Mouse (Mus musculus): ENCODE measurements around the gene Arid1a.
"Not testable (repeated sequence)": the region's sequence is repeated elsewhere in the genome, so short reads cannot be mapped to it uniquely, and the experiment has no call there.

Gene Arid1a

DNA sequence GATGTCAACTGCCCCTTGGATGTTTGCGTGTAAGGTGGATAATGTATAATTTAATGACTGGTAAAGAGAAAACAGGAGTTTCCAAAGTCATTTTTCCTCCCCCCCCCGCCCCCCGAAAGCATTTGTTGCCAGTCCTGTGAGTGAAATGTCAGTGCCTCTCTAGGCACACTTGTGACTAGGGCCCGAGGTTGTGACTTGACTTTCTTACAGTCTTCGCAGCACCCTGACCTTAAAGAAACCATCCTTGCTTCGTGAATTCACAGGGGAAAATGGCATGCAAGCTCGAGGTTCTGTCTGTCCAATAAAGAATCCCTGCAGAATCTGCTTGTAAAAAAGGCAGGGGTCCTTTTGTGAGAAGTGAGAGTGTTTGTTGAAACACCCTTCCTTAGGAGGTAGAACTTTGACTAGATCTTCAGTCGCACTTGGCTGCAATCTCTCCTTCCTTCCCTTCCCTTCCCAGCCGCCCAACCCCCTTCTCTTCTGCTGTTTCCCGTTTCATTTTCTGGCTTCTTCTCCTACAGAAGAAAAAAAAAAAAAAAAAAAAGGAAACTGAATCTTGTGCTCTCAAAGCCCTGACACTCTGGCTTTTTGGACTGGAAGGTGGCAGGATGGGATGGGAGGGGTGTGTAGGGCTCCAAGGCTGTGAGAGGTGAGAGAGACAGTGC lies 82.8 kb downstream of the Arid1a start:
- peak; percentile 51 for DNase-seq

DNA sequence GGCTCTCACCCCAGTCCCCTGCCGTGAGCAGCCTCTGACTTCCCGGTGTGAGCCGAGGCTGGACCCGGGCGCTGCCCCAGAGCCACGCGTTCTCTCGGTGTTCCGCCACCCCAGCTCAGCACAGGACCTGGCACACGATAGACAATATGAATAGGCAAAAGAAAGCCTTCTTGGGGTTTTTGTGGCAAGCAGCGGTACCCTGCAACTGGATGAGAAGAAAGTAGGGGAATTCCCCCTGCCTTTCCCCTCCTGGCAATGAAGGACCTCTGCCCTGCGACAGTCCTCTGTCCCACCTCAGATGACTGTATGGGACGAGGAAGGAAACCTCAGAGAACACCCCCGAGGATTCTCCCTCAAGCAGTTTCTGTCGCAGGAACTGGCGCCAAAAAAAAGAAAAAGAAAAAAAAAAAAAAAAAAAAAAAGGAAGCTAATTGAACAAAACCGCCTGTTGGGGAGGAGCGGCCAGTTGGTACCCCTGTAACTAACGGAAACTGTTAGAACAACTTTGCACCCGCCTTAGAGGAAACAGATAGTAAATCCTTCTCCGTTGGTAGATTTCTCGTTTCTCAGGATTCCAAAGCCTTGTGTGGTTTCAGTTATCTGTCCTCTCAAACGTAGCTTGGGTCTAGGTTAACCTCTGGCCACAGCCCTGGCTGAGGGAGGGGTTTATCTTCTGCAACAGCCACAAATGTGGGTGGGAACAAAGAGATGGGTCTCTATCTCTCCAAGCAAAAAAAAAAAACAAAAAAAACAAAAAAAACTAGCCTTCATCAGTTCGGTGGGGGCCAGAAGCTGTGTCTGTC lies 83.5 kb downstream of the Arid1a start:
- no peak for DNase-seq

DNA sequence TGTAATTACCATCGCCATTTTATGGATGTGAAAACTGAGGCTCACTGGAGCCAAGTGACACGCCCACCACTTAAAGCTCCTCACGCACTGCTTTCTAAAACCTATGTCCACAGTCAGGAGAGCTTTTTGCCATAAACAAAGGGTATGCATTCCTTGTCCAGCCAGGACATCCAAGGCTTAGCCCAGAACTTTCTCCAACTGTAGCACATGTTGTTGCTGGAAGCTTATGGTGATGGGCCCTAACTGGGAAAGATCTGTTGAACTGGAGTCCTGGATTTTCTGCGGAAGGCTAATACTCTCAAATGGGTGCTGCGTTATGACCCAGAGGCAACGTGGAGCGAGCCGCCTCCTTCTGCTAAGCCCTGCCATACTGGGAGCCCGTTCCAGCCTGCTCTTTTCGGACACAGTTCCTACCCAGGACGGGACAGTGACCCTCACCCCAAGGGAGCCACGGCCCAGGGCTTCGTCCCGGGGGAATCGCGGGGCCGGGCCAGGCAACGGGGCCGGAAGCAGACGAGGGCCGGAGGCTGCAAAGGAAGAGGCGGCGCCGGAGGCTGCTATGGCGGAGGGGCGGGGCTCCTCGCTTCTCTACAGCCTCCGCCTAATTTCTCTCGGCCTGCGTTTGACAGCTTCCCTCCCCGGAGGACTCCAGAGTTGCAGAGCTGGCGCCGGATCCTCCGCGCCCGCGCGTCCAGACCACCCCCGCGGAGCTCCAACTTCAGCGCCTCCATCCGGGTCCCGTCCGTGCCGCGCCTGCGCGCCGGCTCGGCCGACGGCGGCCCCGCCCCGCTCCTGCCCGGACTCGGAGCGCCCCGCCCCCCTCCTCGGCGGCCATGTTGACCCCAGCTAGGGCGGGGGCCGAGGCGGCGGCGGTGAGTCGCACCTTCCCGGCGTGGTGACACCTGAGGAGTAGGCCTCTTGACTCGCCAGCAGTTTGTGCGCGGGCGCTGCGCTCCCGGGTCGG lies 84.4 kb downstream of the Arid1a start, which contains the start of gene Pigv:
Pigv (minus strand) TSS at position 767 of the 964 bp plus-strand sequence.
- DNase-seq, result peak; percentile 95

DNA sequence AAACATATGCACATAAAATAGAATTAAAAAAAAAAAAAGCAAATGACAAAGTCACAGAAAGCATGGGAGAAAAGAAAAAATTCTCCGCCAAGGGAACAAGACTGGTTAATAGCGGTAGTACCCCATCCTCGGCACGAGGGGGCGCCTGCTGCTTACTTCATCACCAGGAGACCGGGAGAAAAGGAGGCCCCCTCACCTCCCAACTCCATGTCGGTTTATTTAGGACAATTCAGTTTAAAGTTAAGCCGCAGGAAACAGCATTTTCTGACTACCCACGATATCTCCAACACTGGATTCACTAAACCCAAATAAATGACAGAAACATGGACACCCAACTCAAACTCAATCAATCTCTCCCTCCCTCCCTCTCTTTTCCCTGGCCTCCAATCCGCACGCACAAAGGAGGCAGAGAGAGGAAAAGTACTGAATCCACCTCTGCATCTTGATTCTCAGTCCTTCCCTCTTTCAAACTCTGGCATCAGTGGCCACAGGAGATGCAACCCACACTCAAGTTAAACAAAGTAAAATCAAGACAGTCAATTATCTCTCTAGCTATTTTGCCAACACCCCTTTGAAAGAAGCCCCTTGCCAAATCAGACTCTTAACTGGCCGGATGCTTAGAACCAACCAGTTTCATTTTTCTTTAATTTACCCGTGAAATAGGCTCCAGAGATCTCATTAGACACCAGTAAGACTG lies 85.2 kb downstream of the Arid1a start:
- DNase-seq, result peak; percentile 86

DNA sequence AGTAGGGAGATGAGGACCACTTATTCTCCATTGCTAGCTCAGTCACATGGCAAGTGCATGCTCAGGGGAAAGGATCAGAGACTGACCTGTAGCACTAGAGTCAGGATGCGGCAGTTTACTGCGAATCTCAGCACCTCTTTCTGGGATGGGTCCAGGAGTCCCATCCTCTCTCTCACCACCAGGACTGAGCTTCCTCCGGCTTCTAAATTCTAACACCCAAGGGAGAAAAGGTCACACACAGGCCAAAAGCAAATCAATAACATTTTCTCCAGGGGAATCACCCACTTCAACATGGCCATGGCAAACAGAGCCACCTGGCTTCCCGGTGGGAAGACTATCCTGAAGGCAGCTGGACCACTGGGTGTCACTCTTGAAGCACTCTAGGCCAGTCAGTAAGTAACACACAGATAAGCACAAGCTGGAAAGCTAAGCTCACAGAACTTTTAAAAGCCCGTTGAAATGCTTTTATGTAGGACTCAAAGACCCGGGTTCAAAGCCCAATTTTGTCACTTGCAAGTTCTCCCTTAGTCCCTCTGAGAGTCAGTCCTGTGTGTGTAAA lies 86.8 kb downstream of the Arid1a start:
- DNase-seq, result no peak

DNA sequence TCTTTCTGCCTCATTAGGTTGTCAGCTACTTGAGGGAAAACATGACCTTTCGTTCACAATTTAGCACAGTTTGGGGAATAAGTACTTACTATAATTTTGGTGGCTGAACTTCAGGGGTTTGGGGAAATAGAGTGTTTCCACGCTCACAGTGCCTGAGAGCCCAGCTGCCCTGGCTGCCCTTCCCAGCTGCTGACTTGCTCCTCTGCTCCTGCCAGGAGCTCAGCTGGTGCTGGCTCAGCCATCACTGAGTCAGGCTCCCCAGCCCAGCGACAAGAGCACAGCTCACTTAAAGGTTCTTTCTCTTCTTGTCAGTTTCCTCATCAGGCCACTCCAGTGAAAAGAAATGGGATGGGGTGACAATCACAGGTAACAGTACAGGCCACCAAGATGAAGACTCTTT lies 88.0 kb downstream of the Arid1a start:
- DNase-seq, result no peak

DNA sequence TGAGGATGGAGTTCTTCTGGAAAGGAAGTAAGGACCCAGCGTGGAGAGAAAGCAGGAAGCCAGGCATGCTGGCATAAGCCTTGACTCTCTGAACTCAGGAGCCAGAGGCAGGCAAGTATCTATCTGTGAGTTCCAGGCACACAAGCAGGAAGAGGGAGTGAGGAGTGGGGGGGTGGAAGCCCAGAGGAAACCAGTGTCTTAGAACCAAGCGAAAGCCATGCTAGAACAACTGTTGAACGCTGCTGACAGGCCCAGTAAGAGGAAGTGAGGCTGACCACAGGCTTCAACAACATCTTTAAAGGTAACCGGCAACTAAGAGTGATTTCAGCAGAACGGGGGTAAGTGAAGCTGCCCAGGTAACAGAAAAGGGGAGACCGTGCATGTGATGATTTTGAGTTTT lies 90.4 kb downstream of the Arid1a start:
- DNase-seq, result no peak

DNA sequence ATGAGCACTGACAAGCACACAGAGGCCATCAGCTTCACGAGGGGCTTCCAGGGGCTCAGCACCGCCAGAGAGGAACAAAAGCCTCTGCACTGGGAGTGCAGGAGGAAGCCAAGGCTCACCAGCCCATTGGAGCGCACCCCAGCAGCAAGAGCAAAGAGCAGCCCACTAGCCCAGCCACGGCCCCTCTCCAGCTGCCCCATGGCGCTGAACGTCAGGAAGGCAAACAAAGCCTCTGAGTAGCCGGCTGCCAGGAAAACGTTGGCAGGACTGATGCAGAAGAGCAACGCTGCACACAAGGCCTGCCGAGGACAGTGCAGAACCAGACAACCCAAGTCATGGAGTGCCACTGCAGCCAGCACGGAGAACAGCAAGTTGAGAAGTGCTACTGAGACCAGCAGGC lies 91.5 kb downstream of the Arid1a start:
- DNase-seq, result no peak

DNA sequence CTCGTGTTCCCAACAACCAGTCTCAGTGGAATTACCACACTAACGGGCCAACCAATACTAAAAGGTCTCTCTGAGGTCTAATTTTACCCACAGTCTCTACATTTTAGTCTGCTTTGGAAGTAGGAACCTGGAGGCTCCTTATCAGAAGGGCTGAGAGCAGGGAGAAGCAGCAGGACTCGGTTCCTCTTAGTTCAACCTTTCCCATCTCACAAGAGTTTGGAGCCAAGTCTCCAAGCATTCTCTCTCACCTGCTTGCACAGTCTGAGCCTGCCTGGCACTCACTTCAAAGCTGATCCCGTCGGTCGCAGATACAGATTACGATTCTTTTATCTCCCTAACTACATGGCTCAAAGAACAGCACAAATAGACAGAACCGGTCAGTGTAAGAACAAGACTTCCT lies 93.6 kb downstream of the Arid1a start:
- no peak for DNase-seq

DNA sequence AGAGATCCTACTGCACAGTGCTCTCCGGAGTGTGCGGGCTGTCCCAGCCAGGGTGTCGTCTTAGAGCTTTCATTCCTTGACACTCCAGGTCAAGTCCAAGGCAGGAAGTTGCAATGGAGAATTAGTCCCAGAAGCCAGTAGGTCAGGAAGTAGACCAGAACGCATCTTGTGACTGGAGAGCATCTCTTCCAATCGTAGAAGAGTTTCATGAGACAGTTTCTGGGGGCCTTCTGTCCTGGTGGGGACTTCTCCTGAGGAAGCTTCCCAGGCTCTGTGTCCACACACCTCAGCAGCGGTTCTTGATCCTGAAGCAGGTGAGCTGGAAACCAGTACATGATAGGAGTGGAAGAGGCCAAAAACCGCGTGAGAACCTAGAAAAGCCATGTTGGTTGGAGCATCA lies 94.1 kb downstream of the Arid1a start:
- no peak for DNase-seq

DNA sequence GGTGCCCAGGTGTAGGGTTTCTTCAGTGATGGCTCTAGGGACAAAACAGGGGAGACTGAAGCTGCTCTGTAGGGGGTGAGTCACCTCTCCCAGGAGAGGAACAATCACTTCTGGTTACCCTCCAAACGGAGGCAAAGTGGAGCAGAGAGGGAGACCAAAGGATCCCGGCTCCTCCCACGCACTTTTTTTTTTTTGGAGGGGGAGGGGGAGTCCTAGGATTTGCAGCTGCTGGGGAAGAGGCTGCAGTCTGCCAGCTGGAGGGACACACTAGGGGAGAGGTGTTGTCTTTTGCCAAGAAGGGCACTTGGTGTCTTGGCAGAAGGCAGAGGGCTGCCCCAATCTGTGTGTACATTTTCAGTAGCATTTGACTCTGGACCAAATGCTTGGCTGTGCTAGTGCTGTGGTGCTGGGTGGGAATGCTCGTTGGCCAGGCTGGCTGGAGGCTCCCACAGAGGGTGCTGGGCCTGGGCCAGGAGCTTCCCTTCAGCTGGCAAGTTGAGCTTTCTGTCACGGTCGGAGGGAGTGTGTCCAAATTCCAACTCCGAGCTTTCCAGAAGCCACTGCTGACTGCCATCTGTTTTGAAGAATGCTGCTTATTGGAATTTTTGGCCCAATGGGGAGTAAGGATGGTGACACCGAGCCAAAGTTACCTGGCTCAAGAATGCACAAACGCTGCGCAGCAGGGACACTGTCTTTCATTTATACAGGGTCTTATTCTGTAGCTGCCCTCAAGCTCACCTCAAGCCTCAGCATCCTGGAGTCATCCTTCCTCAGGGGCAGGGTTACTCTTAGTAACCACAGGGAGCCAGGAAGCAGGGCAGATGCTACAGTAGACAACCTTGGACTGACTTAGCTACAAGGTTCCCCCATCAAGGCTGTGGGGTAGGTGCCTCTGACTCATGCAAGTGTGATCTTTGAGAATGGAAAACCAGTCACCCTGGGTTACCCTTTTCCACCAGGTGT lies 96.1 kb downstream of the Arid1a start:
- DNase-seq, result peak; percentile 87

DNA sequence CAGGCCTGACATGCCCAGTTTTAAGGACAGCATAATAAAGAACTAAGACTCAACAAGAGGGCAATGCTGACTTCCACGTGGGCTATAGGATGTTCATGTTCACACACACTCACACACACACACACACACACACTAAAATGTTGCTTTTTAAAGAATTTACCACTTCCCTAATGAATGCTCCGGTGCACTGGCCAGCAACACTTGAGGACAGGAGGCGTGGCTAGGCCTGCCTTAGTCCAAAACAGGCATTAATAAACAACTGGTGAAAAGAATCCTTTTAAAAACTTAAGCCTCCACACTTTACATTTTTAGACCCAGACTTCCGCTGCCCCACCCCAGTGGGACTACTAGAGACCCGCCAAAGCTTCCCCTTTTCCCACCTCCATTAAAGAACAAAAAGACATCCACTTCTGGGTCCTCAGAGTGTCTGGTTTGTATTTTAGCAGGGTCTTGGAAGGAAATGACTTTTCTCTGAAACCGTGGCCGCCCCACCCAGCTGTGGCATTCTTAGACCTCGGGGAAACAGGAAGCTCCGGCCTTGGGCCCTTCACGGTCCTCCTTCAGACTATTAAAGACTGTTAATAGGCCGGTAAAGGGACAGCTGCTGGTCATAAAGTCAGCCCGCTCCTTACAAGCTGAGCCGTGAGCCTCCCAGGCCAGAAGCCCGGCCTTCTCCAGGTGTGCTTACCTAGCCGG lies 96.9 kb downstream of the Arid1a start:
- no peak for DNase-seq

DNA sequence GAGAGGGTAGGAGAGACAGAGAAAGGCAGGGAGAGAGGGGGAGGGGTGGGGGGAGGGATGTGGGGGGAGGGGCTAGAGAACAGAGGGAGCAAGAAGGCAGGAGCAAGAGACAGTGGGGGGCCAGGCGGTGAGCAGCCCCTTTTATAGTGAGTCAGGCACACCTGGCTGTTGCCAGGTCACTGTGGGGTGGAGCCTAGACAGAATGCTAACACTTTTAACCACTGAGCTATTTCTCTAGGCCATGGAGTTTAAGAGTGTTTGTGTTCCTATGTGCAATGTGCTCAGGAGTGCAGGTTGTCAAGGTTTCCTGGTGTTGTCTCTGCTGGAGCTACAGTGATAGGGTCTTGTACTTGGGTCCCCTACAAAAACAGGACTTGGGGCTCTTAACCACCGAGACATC lies 97.8 kb downstream of the Arid1a start:
- no peak for DNase-seq

DNA sequence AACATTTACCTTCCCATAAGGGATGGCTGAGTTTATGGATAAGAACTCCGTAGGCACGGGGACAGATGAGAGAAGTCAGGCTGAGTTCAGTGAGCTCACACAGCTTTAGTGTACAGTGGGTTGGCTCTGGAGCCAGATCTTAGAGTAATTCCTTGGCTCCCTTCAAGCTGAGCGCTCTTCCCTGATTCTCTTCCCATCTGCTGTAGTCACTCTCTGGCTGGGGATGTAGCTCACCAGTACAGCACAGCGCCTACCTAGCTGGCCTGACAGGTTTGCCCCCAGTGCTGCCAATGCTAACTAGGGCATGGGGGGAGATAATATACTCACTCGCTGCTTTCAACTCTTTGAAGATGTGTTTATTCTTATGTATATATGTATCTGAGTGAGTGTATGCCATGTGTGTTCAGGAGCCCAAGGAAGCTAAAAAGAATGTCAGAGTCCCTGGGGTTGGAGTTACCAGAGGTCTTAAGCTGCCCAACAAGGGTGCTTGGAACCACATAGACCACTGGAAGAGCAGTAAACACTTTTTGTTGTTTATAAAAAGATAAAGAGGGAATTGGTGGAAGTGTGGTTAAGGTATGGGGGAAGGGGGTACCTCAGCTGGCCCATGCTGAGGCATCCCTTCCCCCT lies 98.6 kb downstream of the Arid1a start:
- DNase-seq, result no peak

DNA sequence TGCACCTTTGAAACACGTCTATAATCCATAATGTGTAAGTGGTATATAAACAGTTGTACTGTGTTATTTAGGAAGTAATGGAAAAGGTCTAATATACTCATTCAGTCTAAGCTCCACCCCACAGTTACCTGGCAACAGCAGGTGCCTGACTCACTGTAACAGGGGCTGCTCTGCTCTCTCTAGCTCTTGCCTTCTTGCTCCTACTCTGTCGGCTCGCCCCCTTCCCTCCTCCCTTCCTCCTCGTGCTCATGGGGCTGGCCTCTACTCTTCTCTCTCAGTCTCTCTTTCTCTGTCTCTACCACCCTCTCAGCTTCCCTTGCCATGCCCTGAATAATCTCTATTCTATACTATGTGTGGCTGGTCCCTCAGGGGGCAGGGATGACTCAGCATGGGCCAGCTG lies 99.6 kb downstream of the Arid1a start:
- DNase-seq, result no peak

DNA sequence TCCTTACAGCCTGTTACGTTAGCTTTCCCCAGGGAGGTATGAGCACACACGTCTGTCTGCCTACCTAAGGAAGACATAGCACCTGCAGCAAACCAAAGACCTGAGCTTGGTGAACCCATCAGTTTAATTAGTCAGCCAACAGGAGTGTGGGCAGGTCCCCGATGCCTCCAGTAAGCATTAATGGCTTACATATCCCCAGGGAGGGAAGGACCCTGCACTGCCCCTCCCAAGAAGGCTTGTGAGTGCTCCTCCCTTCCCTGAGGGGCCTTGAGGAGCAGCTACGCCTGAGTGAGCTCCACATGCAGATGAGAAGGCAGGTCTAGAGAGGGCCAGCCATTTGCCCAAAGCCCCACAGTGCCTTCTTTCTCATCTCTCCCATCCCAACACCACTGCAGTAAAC lies 100.3 kb downstream of the Arid1a start:
- no peak for DNase-seq

DNA sequence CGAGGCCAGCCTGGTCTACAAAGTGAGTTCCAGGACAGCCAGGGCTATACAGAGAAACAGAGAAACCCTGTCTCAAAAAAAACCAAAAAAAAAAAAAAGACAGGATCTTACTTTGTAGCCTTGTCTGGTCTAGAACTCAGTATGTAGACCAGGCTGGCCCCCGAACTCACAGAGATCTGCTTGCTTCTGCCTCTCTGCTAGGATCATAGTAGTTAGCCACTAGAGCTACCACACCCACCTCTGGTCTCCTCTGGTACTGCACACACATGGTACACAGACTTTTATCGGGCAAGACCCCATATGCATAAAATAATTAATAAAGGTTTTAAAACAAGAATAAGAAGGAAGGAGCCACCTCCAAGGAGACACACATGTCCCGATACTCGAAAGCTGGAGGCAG lies 102.5 kb downstream of the Arid1a start:
- not testable (repeated sequence) for DNase-seq

DNA sequence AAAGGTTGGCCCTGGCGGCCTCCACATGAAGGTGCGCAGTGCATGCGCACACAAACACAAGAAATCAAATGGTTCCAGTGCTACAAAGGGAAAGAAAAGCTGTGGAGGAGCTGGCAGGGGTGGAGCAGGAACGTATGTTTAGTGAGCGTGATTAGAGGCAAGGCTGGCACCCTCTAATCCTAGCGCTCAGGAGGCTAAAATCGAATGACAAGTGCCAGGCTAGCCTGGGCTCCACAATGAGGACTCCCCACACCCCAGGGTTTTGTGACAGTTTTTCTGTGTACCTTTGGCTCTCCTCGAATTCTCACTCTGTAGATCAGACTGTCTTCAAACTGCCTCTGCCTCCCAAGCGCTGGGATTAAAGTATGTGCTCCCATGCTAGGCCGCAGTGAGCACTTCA lies 103.8 kb downstream of the Arid1a start:
- DNase-seq, result no peak

DNA sequence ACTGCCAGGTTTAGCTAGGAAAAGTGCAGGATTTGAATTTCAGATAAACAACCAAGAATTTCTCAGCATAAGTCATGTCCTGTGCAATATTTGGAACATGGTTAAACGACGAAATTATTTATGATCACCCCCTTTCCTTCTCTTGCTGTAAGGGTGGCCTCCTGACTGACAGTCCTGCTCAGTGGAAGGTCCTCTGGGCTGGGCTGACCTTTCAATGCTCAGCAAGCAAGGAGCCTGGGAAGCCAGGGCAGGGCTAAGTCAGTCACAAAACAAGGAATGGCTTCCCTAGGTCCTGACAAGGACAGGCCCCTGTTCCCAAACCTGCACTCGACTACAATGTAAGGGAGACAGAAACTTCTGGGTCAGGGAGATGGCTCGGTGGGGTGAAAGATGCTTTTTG lies 104.6 kb downstream of the Arid1a start:
- no peak for DNase-seq

DNA sequence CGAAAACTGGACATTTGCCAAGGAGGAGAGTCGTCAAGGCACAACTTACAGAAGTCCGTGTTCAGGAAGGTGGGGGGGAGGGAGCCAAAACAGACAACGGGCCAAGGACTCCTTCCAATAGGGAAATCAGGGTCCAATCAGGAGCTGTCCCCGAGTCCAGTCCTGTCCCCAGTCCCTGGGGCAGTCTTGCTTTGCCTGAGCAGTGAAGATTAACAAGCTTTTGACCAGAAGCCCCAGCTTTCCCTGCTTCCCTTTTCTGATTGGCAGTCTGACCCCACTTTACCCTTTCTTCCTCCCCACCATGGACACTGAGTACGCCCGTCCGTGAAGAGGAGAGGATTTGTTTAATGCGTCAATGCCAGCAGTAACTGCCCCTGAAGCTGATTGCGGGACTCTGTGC lies 105.1 kb downstream of the Arid1a start:
- DNase-seq, result no peak
